Mouse (Mus musculus) hindbrain, embryonic 14.5 days (tissue): ENCODE measurements around the gene Gng7. TPM values are rescaled to one million over a fixed set of nuclear protein-coding genes. Genes with fewer than 3 reads are reported as not detected.

Experiments
- ATAC-seq: fragments of 200-750 bp; cut with Nextera tagmentation; 2 replicates; pipeline ENCODE4 v1.8.0; 2017; ENCODE audit warnings: moderate number of reproducible peaks, mild to moderate bottlenecking, moderate TSS enrichment, moderate library complexity; ENCODE audit not compliant: low FRiP score
- DNase-seq: peaks from one replicate; pipeline ENCODE4 v3.0.0-alpha.2; 2015; ENCODE audit warnings: low spot score
- H3K27ac ChIP-seq: fragments of 300-500 bp; sonication (generic); 2 replicates; pipeline ENCODE4 v1.5.1; 2014; ENCODE audit warnings: mild to moderate bottlenecking, moderate library complexity
- H3K27me3 ChIP-seq: fragments of 300-500 bp; sonication (generic); 2 replicates; pipeline ENCODE4 v1.6.1; 2014; ENCODE audit warnings: mild to moderate bottlenecking, low read length, mixed read lengths; ENCODE audit not compliant: control insufficient read depth, insufficient read depth
- H3K36me3 ChIP-seq: fragments of 300-500 bp; sonication (generic); replicated peaks from 2 replicates; pipeline ENCODE4 v1.6.1; 2014; ENCODE audit not compliant: control insufficient read depth, insufficient read depth
- H3K4me1 ChIP-seq: fragments of 300-500 bp; sonication (generic); replicated peaks from 2 replicates; pipeline ENCODE4 v1.6.1; 2014; ENCODE audit warnings: antibody characterized with exemption, low read length, mixed read lengths; ENCODE audit not compliant: control insufficient read depth, insufficient read depth
- H3K4me2 ChIP-seq: fragments of 300-500 bp; sonication (generic); replicated peaks from 2 replicates; pipeline ENCODE4 v1.6.1; 2014; ENCODE audit warnings: mild to moderate bottlenecking, moderate library complexity
- H3K4me3 ChIP-seq: fragments of 300-500 bp; sonication (generic); replicated peaks from 2 replicates; pipeline ENCODE4 v1.5.1; 2014; ENCODE audit warnings: mild to moderate bottlenecking, low read length
- H3K9ac ChIP-seq: fragments of 300-500 bp; sonication (generic); 2 replicates; pipeline ENCODE4 v1.6.1; 2014
- H3K9me3 ChIP-seq: fragments of 300-500 bp; sonication (generic); 2 replicates; pipeline ENCODE4 v1.6.1; 2016; ENCODE audit warnings: low read length; ENCODE audit not compliant: control insufficient read depth
- WGBS: fragments of 180-500 bp; shearing (Covaris S2); extraction: QIAGEN DNeasy Blood & Tissue Kit; methylation state at CpG from one replicate; pipeline ENCODE4 v1.1.7; 2014; 5-methylcytosine and 5-hydroxymethylcytosine counted together
- polyA plus RNA-seq: library from polyadenylated mRNA; unstranded; fragments of >200 nt; fragmentation: Nextera tagmentation; extraction: Ambion mirVana; gene quantifications from 2 replicates; pipeline ENCODE4 v1.2.1, GENCODE M21; 2014

Gng7 gene
- polyA plus RNA-seq, 1 experiment from 2014 or later = 17.7 TPM

- H3K4me3 ChIP-seq = peak within 1 kb of the TSS; percentile 87
- under 1% methylated on average over 61 of the region's 61 CpGs for WGBS
- H3K27ac ChIP-seq = peak within 1 kb of the TSS; percentile 84
These were observed 96.8 kb downstream of the Gng7 start, which contains the start of gene Lmnb2 for GRCm38 (mm10) chr10:80917779-80918434. TSS of gene Lmnb2 (minus strand) at chr10:80918245.

GRCm38 (mm10) chr10:80917336-80917778 lies 97.4 kb downstream of the Gng7 start:
- Histone ChIP-seq H3K9me3 (no peaks in the 10 kb centered on the region), H3K4me1 (peaks cover 15% of the 10 kb centered on the region), H3K4me3 (peak overlapping the region; percentile 87), H3K27ac (peak overlapping the region; percentile 84), H3K27me3 (no peaks in the 10 kb centered on the region), H3K4me2 (peak overlapping the region; percentile 76), H3K9ac (peak overlapping the region; percentile 84), H3K36me3 (peaks cover 21% of the 10 kb centered on the region)
- peak; percentile 26; the same call in 1 of the 2 replicates for ATAC-seq
- WGBS = 2% methylated on average over 15 of the region's 15 CpGs
- DNase-seq = no peak

More at GRCm38 (mm10) chr10:80917779-80918434, 96.8 kb downstream of the Gng7 start, which contains the start of gene Lmnb2:
- DNase-seq (peak; percentile 87), ATAC-seq (peak; percentile 77)
- peaks cover 15% of the 10 kb centered on the region for H3K4me1 ChIP-seq
- H3K4me2 ChIP-seq = peak within 1 kb of the TSS; percentile 76
- no peaks in the 10 kb centered on the region for H3K9me3 ChIP-seq
- peak within 1 kb of the TSS; percentile 84 for H3K9ac ChIP-seq
- H3K36me3 ChIP-seq = peaks cover 21% of the 10 kb centered on the region
- no peaks in the 10 kb centered on the region for H3K27me3 ChIP-seq

GRCm38 (mm10) chr10:80915736-80916135 lies 99.0 kb downstream of the Gng7 start:
- no peak overlapping the region for H3K4me3 ChIP-seq
- H3K36me3 ChIP-seq = peaks cover 35% of the 10 kb centered on the region
- no peak overlapping the region for H3K4me2 ChIP-seq
- H3K4me1 ChIP-seq = peaks cover 15% of the 10 kb centered on the region
- H3K27me3 ChIP-seq = no peaks in the 10 kb centered on the region
- H3K27ac ChIP-seq = no peak overlapping the region
- ATAC-seq (no peak), DNase-seq (no peak)
- 92% methylated on average over 4 of the region's 4 CpGs for WGBS
- no peak overlapping the region for H3K9ac ChIP-seq
- H3K9me3 ChIP-seq = no peaks in the 10 kb centered on the region

- no peak overlapping the region for H3K4me3 ChIP-seq
- no peaks in the 10 kb centered on the region for H3K9me3 ChIP-seq
- WGBS = 92% methylated on average over 2 of the region's 2 CpGs
- H3K9ac ChIP-seq = no peak overlapping the region
- no peak overlapping the region for H3K4me2 ChIP-seq
- peaks cover 15% of the 10 kb centered on the region for H3K4me1 ChIP-seq
- H3K27ac ChIP-seq = no peak overlapping the region
- H3K27me3 ChIP-seq = no peaks in the 10 kb centered on the region
- DNase-seq (no peak), ATAC-seq (no peak)
- peaks cover 40% of the 10 kb centered on the region for H3K36me3 ChIP-seq
These were observed 99.5 kb downstream of the Gng7 start for GRCm38 (mm10) chr10:80915260-80915659.

- no peak for ATAC-seq
- no peak overlapping the region for H3K4me2 ChIP-seq
- no peaks in the 10 kb centered on the region for H3K9me3 ChIP-seq
- H3K36me3 ChIP-seq = peaks cover 50% of the 10 kb centered on the region
- H3K4me1 ChIP-seq = peaks cover 15% of the 10 kb centered on the region
- H3K4me3 ChIP-seq = no peak overlapping the region
- no peak overlapping the region for H3K27ac ChIP-seq
- 93% methylated on average over 5 of the region's 5 CpGs for WGBS
- no peaks in the 10 kb centered on the region for H3K27me3 ChIP-seq
- DNase-seq = no peak
- H3K9ac ChIP-seq = no peak overlapping the region
These were observed 100.5 kb downstream of the Gng7 start for GRCm38 (mm10) chr10:80914253-80914656.

- DNase-seq (no peak), ATAC-seq (no peak)
- Histone ChIP-seq H3K27ac (no peak overlapping the region), H3K4me3 (no peak overlapping the region), H3K4me2 (no peak overlapping the region), H3K4me1 (peaks cover 15% of the 10 kb centered on the region), H3K36me3 (peaks cover 57% of the 10 kb centered on the region), H3K9ac (no peak overlapping the region), H3K9me3 (no peaks in the 10 kb centered on the region), H3K27me3 (no peaks in the 10 kb centered on the region)
- WGBS = 94% methylated on average over 7 of the region's 8 CpGs
These were observed 101.3 kb downstream of the Gng7 start for GRCm38 (mm10) chr10:80913364-80914011.

- Histone ChIP-seq H3K4me3 (no peak overlapping the region), H3K36me3 (peaks cover 70% of the 10 kb centered on the region), H3K4me2 (no peak overlapping the region), H3K27me3 (no peaks in the 10 kb centered on the region), H3K9me3 (no peaks in the 10 kb centered on the region), H3K9ac (no peak overlapping the region), H3K27ac (no peak overlapping the region), H3K4me1 (peaks cover 11% of the 10 kb centered on the region)
- no peak for ATAC-seq
- DNase-seq = no peak
These were observed 102.9 kb downstream of the Gng7 start for GRCm38 (mm10) chr10:80911891-80912290.

GRCm38 (mm10) chr10:80911354-80911753 lies 103.4 kb downstream of the Gng7 start:
- H3K9ac ChIP-seq = no peak overlapping the region
- no peak overlapping the region for H3K4me3 ChIP-seq
- DNase-seq = no peak
- H3K27me3 ChIP-seq = no peaks in the 10 kb centered on the region
- 95% methylated on average over 4 of the region's 4 CpGs for WGBS
- no peak overlapping the region for H3K27ac ChIP-seq
- peaks cover 6% of the 10 kb centered on the region for H3K4me1 ChIP-seq
- peaks cover 73% of the 10 kb centered on the region for H3K36me3 ChIP-seq
- no peaks in the 10 kb centered on the region for H3K9me3 ChIP-seq
- no peak overlapping the region for H3K4me2 ChIP-seq
- peak; percentile 10; the same call in 1 of the 2 replicates for ATAC-seq

- ATAC-seq (no peak), DNase-seq (no peak)
- Histone ChIP-seq H3K4me1 (no peaks in the 10 kb centered on the region), H3K9ac (no peak overlapping the region), H3K27ac (no peak overlapping the region), H3K27me3 (no peaks in the 10 kb centered on the region), H3K9me3 (no peaks in the 10 kb centered on the region), H3K36me3 (peaks cover 79% of the 10 kb centered on the region), H3K4me2 (no peak overlapping the region), H3K4me3 (no peak overlapping the region)
- 95% methylated on average over 22 of the region's 22 CpGs for WGBS
These were observed 105.2 kb downstream of the Gng7 start for GRCm38 (mm10) chr10:80909375-80910162.
